Mouse (Mus musculus) stomach, embryonic 16.5 days (tissue): ENCODE measurements around the gene Slc35c1. TPM values are rescaled to one million over a fixed set of nuclear protein-coding genes. Genes with fewer than 3 reads are reported as not detected.

Source experiments
- ATAC-seq: fragments of 200-750 bp; cut with Nextera tagmentation; 2 replicates; pipeline ENCODE4 v1.8.0; 2017; ENCODE audit warnings: moderate number of reproducible peaks, moderate TSS enrichment; ENCODE audit not compliant: insufficient read depth, low FRiP score
- H3K27ac ChIP-seq: fragments of 300-500 bp; sonication (generic); 2 replicates; pipeline ENCODE4 v1.5.1; 2014; ENCODE audit warnings: low read length
- H3K27me3 ChIP-seq: fragments of 300-500 bp; sonication (generic); 2 replicates; pipeline ENCODE4 v1.6.1; 2014; ENCODE audit warnings: low read length, control low read depth, mixed read lengths; ENCODE audit not compliant: control insufficient read depth, insufficient read depth
- H3K36me3 ChIP-seq: fragments of 300-500 bp; sonication (generic); 2 replicates; pipeline ENCODE4 v1.6.1; 2014; ENCODE audit warnings: low read length; ENCODE audit not compliant: control insufficient read depth, insufficient read depth
- H3K4me1 ChIP-seq: fragments of 300-500 bp; sonication (generic); 2 replicates; pipeline ENCODE4 v1.6.1; 2014; ENCODE audit warnings: low read length, control low read depth, mixed read lengths; ENCODE audit not compliant: control insufficient read depth, insufficient read depth
- H3K4me2 ChIP-seq: fragments of 300-500 bp; sonication (generic); 2 replicates; pipeline ENCODE4 v1.6.1; 2014; ENCODE audit warnings: low read depth, low read length, mixed read lengths
- H3K4me3 ChIP-seq: fragments of 300-500 bp; sonication (generic); replicated peaks from 2 replicates; pipeline ENCODE4 v1.5.1; 2014; ENCODE audit warnings: mild to moderate bottlenecking, low read length
- H3K9ac ChIP-seq: fragments of 300-500 bp; sonication (generic); 2 replicates; pipeline ENCODE4 v1.6.1; 2014; ENCODE audit warnings: low read length
- H3K9me3 ChIP-seq: fragments of 300-500 bp; sonication (generic); replicated peaks from 2 replicates; pipeline ENCODE4 v1.6.1; 2016; ENCODE audit warnings: low read length, control low read depth; ENCODE audit not compliant: control insufficient read depth
- WGBS: fragments of 180-500 bp; shearing (Covaris S2); extraction: QIAGEN DNeasy Blood & Tissue Kit; methylation state at CpG from one replicate; pipeline ENCODE4 v1.1.7; 2014; 5-methylcytosine and 5-hydroxymethylcytosine counted together
- polyA plus RNA-seq: library from polyadenylated mRNA; unstranded; fragments of >200 nt; fragmentation: Nextera tagmentation; extraction: Ambion mirVana; gene quantifications from 2 replicates; pipeline ENCODE4 v1.2.1, GENCODE M21; 2015

Slc35c1 gene
- polyA plus RNA-seq, 1 experiment from 2014 or later: 34.5 TPM

DNA sequence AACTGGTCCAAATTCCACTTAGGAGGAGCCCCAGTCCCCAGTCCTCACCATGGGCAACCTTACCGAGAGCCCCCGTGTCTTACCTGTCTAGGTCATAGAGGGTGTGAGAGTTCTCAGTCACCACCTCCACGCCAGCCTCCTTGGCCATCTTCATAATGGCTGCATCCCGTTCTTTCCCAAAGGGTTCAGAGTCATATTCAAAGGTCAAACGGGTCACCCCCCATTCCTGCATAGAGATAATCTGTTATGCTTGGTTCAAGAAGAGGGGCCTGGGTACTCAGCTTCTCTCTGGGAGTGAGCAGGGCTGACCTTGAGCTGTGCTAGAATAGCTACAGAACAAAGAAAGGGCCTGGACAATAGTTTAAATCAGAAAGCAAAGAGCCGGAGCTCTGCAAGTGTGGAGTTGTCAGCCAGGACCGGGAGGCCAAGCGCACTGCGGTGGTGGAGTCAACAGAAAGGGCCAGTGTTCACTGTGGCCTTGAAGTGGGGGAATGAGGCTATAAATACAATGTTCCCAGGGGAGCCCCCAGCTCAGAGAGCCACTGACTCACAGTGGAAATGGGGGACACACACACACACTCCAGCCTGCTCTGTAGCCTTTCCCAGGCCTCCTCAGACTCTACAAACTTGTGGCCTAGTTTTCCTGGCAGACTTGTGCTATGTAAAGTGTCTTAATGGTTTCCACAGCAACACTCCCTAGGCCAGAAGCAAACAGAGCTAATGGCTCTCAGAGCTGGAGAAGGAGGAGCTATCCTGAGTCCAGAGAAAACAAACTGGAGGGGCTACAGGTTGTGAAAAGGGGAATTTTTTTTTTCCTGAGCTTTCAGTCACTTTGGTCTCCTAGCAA is 35.7 kb downstream of the Slc35c1 start:
- 62% methylated on average over 9 of the region's 9 CpGs for WGBS
- Histone ChIP-seq H3K27me3 (no peaks in the 10 kb centered on the region), H3K4me1 (peaks cover 52% of the 10 kb centered on the region), H3K27ac (peak overlapping the region; percentile 89), H3K9me3 (no peaks in the 10 kb centered on the region), H3K9ac (0 out of 2 replicates have a peak overlapping the region, but pooled peaks have one; percentile 44), H3K4me3 (no peak overlapping the region), H3K4me2 (no peak overlapping the region), H3K36me3 (0 out of 2 replicates have a peak, but pooled peaks cover 8% of the 10 kb centered on the region)
- ATAC-seq: peak; percentile 74

DNA sequence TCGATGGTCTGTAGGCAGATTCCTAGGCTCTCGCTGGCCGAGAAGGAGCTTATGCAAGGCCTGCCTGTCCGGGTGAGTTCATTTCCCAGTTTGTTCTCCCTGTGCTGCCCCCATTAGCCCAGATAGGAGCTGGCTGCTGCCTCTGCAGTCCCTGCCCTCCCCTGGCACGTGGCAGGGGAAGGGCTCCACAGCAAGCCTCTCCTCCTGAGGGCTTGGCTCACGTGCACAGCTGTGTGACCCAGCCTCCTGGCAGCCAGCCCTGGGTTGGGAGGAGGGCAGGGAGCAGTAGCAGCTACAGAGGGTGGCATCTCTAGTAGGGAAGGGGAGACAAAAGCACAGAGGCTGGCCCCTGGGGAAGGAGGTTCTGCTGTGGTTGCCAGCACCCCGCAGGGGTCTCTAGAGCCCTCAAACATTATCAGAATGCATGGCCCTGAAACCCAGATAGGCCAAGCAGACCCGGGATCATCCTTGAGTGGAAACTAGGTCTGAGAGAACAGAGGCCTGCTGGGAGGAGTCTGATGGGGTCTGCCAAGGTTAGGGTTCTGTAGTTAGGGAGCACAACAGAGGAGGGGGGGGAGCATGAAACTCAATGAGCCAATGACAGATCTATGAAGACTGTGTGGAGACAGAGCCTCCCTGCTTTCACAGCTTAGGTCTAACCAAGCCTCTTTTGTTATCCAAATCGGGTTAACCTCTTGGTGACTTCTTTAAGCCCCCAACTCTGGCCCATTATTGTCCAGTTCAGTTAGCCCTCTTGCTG is 36.5 kb downstream of the Slc35c1 start:
- Histone ChIP-seq H3K4me2 (no peak overlapping the region), H3K27ac (peak overlapping the region; percentile 89), H3K4me1 (peaks cover 46% of the 10 kb centered on the region), H3K36me3 (0 out of 2 replicates have a peak, but pooled peaks cover 8% of the 10 kb centered on the region), H3K9me3 (no peaks in the 10 kb centered on the region), H3K4me3 (no peak overlapping the region), H3K27me3 (no peaks in the 10 kb centered on the region), H3K9ac (0 out of 2 replicates have a peak overlapping the region, but pooled peaks have one; percentile 44)
- 77% methylated on average over 9 of the region's 9 CpGs for WGBS
- ATAC-seq: peak; percentile 75

DNA sequence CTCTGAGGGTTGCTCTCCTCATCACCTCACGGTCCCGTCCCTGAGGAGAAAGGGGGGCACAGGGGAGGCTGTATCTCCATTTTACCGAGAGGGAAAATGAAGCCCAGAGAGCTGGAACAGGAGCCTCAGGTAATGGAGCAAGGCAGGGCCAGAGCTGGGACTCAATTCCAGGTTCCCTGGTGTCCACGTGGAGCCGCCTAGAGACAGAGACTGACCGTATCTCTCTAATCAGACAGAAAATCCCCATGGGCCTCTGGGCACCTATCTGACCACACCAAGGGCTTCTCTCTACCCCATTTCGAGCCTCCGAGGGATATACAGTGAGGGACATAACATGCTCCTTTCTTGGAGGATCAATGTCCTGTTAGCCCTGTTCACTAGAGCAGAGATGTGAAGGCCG is 37.2 kb downstream of the Slc35c1 start:
- H3K36me3 ChIP-seq: 0 out of 2 replicates have a peak, but pooled peaks cover 8% of the 10 kb centered on the region
- H3K4me3 ChIP-seq: no peak overlapping the region
- whole genome bisulfite sequencing: 88% methylated on average over 9 of the region's 9 CpGs
- no peak overlapping the region for H3K9ac ChIP-seq
- H3K4me2 ChIP-seq: no peak overlapping the region
- H3K27me3 ChIP-seq: no peaks in the 10 kb centered on the region
- H3K9me3 ChIP-seq: no peaks in the 10 kb centered on the region
- H3K4me1 ChIP-seq: peaks cover 38% of the 10 kb centered on the region
- no peak for ATAC-seq
- H3K27ac ChIP-seq: no peak overlapping the region

DNA sequence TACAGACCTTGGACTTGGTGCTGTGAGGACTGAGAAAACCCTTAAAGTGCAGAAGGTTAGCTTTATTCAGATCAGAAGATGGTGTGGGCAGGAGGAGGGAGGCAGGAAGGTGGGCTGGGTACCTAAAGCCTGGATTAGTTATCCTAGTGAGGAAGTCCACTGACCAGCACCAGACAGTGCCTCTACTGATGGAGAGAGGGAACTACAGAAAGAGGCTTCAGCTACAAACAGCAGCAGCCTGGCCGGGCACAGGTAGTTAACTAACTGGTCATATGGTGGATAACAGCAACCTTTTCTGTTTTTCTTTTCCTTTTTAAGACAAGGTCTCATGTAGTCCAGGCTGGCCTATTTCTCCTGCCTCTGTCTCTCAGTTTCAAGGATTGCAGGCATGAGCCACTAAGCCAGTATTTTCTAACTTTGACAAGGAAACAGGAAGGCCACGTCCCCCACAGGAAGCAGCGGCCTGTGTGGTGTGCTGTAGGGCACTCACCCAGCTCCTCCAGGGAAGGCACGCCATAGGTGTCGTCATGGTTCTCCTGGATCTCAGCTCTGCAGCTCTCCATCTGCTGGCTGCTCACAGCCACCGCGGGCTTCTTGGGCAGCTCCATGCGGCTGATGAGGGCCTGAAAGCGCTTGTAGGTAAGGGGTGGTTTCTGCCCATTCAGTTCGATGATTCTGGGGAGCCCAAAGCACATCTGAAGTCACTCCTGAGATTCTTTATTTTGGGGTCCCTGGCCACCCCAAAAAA is 37.8 kb downstream of the Slc35c1 start:
- Histone ChIP-seq H3K4me1 (peaks cover 32% of the 10 kb centered on the region), H3K27ac (no peak overlapping the region)
- 69% methylated on average over 10 of the region's 10 CpGs for WGBS

DNA sequence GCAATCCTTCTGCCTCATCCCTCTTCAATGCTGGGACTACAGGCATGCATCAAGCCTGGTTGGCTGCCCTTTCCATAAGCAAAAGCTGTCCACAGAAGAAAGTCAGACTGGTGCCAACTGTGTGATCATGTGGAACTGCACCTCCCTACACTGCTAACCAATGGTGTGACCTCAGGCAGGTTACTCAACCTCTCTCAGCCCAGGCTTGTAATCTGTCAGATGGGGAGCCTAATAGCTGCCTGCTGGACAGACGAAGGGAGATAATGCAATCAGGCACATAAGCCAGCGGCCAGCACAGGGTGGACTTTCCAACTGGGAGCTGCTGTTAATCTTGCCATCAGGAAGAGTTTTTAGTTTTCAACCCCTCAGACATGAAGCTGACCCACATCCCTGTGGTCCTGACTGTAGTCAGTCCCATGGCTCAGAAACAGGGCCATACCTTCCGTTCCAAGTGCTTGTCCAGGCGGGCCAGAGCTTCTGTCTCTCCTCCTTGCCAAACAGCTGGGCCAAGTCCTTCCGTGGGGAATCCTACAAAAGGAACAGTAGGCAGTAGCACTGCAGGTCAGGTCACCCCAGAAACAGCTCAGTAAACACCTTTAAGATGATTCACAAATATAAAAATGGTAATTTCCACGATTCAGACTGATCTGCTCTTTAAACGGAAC is 38.5 kb downstream of the Slc35c1 start:
- H3K27ac ChIP-seq: no peak overlapping the region
- no peaks in the 10 kb centered on the region for H3K27me3 ChIP-seq
- ATAC-seq: no peak
- no peak overlapping the region for H3K4me2 ChIP-seq
- H3K9me3 ChIP-seq: no peaks in the 10 kb centered on the region
- peaks cover 26% of the 10 kb centered on the region for H3K4me1 ChIP-seq
- 89% methylated on average over 7 of the region's 7 CpGs for WGBS
- H3K4me3 ChIP-seq: no peak overlapping the region
- no peak overlapping the region for H3K9ac ChIP-seq
- 0 out of 2 replicates have a peak, but pooled peaks cover 8% of the 10 kb centered on the region for H3K36me3 ChIP-seq

More for the DNA sequence above, 37.8 kb downstream of the Slc35c1 start:
- no peak for ATAC-seq
- H3K4me2 ChIP-seq: no peak overlapping the region
- no peaks in the 10 kb centered on the region for H3K9me3 ChIP-seq
- H3K27me3 ChIP-seq: no peaks in the 10 kb centered on the region
- H3K4me3 ChIP-seq: no peak overlapping the region
- 0 out of 2 replicates have a peak, but pooled peaks cover 8% of the 10 kb centered on the region for H3K36me3 ChIP-seq
- H3K9ac ChIP-seq: no peak overlapping the region

DNA sequence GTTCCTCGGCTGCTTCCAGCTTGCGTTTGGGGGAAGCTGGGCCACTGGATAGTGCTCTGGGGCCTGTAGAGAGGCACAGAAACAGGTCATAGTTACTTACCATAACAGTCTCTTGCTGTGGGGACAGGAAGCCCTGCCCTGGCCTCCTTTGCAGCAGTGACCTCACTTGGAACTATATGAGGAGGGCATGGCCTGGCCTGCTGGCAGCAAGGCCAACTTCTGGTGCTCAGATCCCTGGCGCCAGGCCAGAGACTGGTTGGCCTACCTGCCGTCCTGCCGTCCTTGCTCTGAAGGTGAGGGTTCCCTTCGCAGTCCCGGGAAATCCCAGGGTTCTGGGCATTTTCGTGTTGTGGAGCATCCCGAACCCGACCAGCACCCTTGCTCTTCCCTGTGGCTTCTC is 48.6 kb downstream of the Slc35c1 start:
- no peak for ATAC-seq
- 91% methylated on average over 10 of the region's 10 CpGs for WGBS
- no peak overlapping the region for H3K9ac ChIP-seq
- H3K4me2 ChIP-seq: no peak overlapping the region
- H3K36me3 ChIP-seq: peaks cover 37% of the 10 kb centered on the region
- no peaks in the 10 kb centered on the region for H3K4me1 ChIP-seq
- H3K9me3 ChIP-seq: no peaks in the 10 kb centered on the region
- H3K27ac ChIP-seq: no peak overlapping the region
- no peak overlapping the region for H3K4me3 ChIP-seq
- no peaks in the 10 kb centered on the region for H3K27me3 ChIP-seq

DNA sequence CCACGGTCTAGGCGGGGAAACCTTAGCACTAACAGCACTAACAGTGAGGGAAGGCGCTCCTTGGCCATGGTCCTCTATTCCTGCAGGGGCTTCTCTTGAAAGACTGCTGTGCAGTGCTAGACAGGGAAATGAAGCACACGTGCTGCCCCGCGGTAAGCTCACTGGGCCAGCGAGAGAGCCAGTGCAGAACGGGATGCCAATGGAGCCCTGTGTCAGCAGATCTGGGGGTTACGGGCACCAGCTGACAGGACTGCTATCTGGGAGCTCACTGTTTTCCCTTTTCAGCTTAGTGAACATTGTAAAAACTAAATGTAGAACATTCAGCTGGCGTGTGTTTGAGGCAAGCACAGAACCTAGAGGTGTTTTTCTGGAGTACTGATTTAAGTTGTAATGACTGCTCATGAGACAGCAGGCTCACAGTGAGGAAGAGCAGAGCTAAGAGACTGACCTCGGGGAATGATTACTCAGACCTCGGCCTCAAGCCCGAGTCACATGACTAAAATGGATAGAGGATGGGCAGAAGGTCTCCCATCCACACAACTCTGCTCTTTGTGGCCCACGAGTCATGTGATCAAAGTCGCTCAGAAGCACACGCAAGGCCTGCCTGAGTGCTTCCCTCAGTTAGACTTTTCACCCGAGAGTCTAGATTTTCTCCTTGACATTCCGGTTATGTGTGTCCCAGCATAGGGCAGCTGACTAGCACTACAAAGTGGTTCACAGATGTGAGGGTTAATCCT is 51.9 kb downstream of the Slc35c1 start:
- Histone ChIP-seq H3K9me3 (no peaks in the 10 kb centered on the region), H3K4me1 (no peaks in the 10 kb centered on the region), H3K27me3 (no peaks in the 10 kb centered on the region), H3K4me3 (no peak overlapping the region), H3K36me3 (peaks cover 32% of the 10 kb centered on the region), H3K4me2 (no peak overlapping the region), H3K27ac (no peak overlapping the region), H3K9ac (no peak overlapping the region)
- no peak for ATAC-seq
- WGBS: 88% methylated on average over 18 of the region's 18 CpGs

DNA sequence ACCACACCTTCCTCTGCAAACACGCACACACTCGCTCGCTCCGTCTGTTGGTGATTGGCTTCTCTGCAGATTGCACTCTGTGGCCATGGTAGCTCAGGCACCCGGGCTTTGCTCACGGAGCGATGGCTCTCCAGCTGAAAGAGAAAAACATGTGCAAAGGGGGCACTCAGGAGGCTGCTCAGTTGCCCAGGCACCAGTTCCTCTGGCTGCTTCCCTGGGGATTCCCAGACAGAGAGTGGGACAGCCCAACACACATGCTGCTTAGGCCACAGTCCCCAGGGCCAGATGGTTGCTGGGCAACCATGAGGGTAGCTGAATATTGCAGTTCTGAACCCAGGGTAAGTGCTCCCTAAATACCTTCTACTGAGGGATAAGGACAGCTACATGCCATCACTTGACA is 54.7 kb downstream of the Slc35c1 start:
- Histone ChIP-seq H3K27ac (no peak overlapping the region), H3K4me3 (no peak overlapping the region), H3K9ac (no peak overlapping the region), H3K9me3 (no peaks in the 10 kb centered on the region), H3K4me2 (no peak overlapping the region), H3K27me3 (no peaks in the 10 kb centered on the region), H3K4me1 (0 out of 2 replicates have a peak, but pooled peaks cover 3% of the 10 kb centered on the region), H3K36me3 (peaks cover 20% of the 10 kb centered on the region)
- ATAC-seq: no peak
- 79% methylated on average over 7 of the region's 7 CpGs for WGBS
